Mouse (Mus musculus): ENCODE results near the gene Ptk6. TPM values are rescaled to one million over a fixed set of nuclear protein-coding genes. Genes with fewer than 3 reads are reported as not detected.

Ptk6 gene
- polyA plus RNA-seq, 1 experiment from 2014 or later, result 0.14 TPM

GRCm38 (mm10) chr2:181237251-181238014 is 34.8 kb upstream of the Ptk6 start:
- no peaks in the 10 kb centered on the region for H3K27me3 ChIP-seq
- H3K36me3 ChIP-seq (replicated peaks), result peaks cover 78% of the 10 kb centered on the region
- H3K4me2 ChIP-seq, result no peak overlapping the region
- no peak overlapping the region for H3K9ac ChIP-seq
- no peaks in the 10 kb centered on the region for H3K9me3 ChIP-seq (replicated peaks)
- H3K27ac ChIP-seq (replicated peaks), result no peak overlapping the region
- H3K4me1 ChIP-seq (replicated peaks), result peaks cover 35% of the 10 kb centered on the region
- no peak overlapping the region for H3K4me3 ChIP-seq (replicated peaks)
- WGBS (ENCODE audit: insufficient replicate concordance), result 83% methylated on average over 17 of the region's 17 CpGs
- no peak for ATAC-seq (ENCODE audit: insufficient read depth)

- H3K4me3 ChIP-seq (replicated peaks), result no peak overlapping the region
- H3K4me1 ChIP-seq (replicated peaks), result peaks cover 20% of the 10 kb centered on the region
- H3K27ac ChIP-seq (replicated peaks), result no peak overlapping the region
- no peak overlapping the region for H3K4me2 ChIP-seq
- WGBS (ENCODE audit: insufficient replicate concordance), result 74% methylated on average over 23 of the region's 23 CpGs
- H3K36me3 ChIP-seq (replicated peaks), result peaks cover 89% of the 10 kb centered on the region
- no peak overlapping the region for H3K9ac ChIP-seq
- no peak for ATAC-seq (ENCODE audit: insufficient read depth)
- H3K9me3 ChIP-seq (replicated peaks), result no peaks in the 10 kb centered on the region
- no peaks in the 10 kb centered on the region for H3K27me3 ChIP-seq
Measured at GRCm38 (mm10) chr2:181235681-181236566, 33.3 kb upstream of the Ptk6 start.

- peaks cover 91% of the 10 kb centered on the region for H3K36me3 ChIP-seq (replicated peaks)
- H3K4me3 ChIP-seq (replicated peaks), result no peak overlapping the region
- 86% methylated on average over 11 of the region's 11 CpGs for WGBS (ENCODE audit: insufficient replicate concordance)
- H3K9ac ChIP-seq, result no peak overlapping the region
- no peaks in the 10 kb centered on the region for H3K9me3 ChIP-seq (replicated peaks)
- H3K4me1 ChIP-seq (replicated peaks), result peaks cover 7% of the 10 kb centered on the region
- ATAC-seq (ENCODE audit: insufficient read depth), result no peak
- H3K27ac ChIP-seq (replicated peaks), result no peak overlapping the region
- H3K4me2 ChIP-seq, result no peak overlapping the region
- H3K27me3 ChIP-seq, result no peaks in the 10 kb centered on the region
Measured at GRCm38 (mm10) chr2:181234680-181235079, 32.1 kb upstream of the Ptk6 start.

DNA sequence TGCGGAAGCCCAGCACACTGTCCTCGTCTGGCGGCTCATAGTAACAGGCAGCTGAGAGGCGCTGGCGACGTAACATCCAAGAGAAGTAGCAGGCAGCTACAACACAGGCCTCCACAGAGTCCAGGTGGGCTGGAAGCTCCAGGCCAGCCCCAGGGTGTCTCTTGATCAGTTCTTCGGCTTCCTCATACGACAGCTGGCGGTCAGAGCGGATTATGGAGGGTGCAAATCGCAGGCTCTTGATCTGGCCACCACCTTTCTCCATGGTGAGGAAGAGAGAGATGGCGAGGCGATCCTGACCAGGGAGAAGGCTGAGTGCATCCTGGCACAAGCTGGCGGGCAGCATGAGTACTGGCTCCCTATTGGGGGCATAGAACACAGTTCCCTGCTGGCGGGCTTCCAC is 30.9 kb upstream of the Ptk6 start:
- 86% methylated on average over 15 of the region's 15 CpGs for WGBS (ENCODE audit: insufficient replicate concordance)
- H3K9ac ChIP-seq, result no peak overlapping the region
- H3K4me1 ChIP-seq (replicated peaks), result no peaks in the 10 kb centered on the region
- H3K4me2 ChIP-seq, result no peak overlapping the region
- ATAC-seq (ENCODE audit: insufficient read depth), result no peak
- no peak overlapping the region for H3K27ac ChIP-seq (replicated peaks)
- peaks cover 96% of the 10 kb centered on the region for H3K36me3 ChIP-seq (replicated peaks)
- no peaks in the 10 kb centered on the region for H3K9me3 ChIP-seq (replicated peaks)
- no peak overlapping the region for H3K4me3 ChIP-seq (replicated peaks)
- no peaks in the 10 kb centered on the region for H3K27me3 ChIP-seq

GRCm38 (mm10) chr2:181231171-181231570 is 28.6 kb upstream of the Ptk6 start:
- Histone ChIP-seq H3K27me3 (no peaks in the 10 kb centered on the region), H3K4me3 (replicated peaks) (no peak overlapping the region), H3K4me1 (replicated peaks) (no peaks in the 10 kb centered on the region), H3K9ac (no peak overlapping the region), H3K9me3 (replicated peaks) (no peaks in the 10 kb centered on the region), H3K27ac (replicated peaks) (no peak overlapping the region), H3K4me2 (no peak overlapping the region), H3K36me3 (replicated peaks) (peaks cover 93% of the 10 kb centered on the region)
- 76% methylated on average over 20 of the region's 20 CpGs for WGBS (ENCODE audit: insufficient replicate concordance)
- ATAC-seq (ENCODE audit: insufficient read depth), result no peak

GRCm38 (mm10) chr2:181228335-181228734 is 25.7 kb upstream of the Ptk6 start:
- Histone ChIP-seq H3K27me3 (no peaks in the 10 kb centered on the region), H3K27ac (replicated peaks) (no peak overlapping the region), H3K36me3 (replicated peaks) (peaks cover 65% of the 10 kb centered on the region), H3K4me1 (replicated peaks) (no peaks in the 10 kb centered on the region), H3K4me3 (replicated peaks) (no peak overlapping the region), H3K9me3 (replicated peaks) (no peaks in the 10 kb centered on the region), H3K9ac (no peak overlapping the region), H3K4me2 (no peak overlapping the region)
- ATAC-seq (ENCODE audit: insufficient read depth), result no peak
- WGBS (ENCODE audit: insufficient replicate concordance), result 47% methylated on average over 1 of the region's 1 CpGs

DNA sequence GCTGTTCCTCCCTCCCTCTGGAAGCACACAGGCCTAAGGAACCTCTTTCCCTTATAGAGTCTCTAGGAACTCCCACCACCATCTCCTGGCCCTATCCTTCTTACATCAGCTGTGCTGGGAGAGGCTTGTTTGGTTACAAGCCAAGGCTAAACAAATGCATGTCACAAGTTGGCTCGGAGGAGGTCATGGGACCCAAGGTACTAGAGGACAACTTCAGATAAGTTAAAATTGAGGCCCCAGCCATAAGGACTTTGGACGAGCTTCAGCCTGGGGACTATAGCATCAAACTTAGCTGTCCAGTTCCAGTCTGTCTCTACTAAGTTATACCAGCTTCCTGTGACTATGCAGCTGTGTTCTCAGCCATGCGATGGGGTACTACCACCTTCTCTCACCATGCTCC is 24.5 kb upstream of the Ptk6 start:
- H3K9ac ChIP-seq, result no peak overlapping the region
- no peak for ATAC-seq (ENCODE audit: insufficient read depth)
- H3K4me1 ChIP-seq (replicated peaks), result no peaks in the 10 kb centered on the region
- H3K4me3 ChIP-seq (replicated peaks), result no peak overlapping the region
- peaks cover 7% of the 10 kb centered on the region; the same call in 1 of the 2 replicates for H3K27me3 ChIP-seq
- H3K36me3 ChIP-seq (replicated peaks), result peaks cover 53% of the 10 kb centered on the region
- no peaks in the 10 kb centered on the region for H3K9me3 ChIP-seq (replicated peaks)
- no peak overlapping the region for H3K4me2 ChIP-seq
- H3K27ac ChIP-seq (replicated peaks), result no peak overlapping the region
- 69% methylated on average over 3 of the region's 3 CpGs for WGBS (ENCODE audit: insufficient replicate concordance)

DNA sequence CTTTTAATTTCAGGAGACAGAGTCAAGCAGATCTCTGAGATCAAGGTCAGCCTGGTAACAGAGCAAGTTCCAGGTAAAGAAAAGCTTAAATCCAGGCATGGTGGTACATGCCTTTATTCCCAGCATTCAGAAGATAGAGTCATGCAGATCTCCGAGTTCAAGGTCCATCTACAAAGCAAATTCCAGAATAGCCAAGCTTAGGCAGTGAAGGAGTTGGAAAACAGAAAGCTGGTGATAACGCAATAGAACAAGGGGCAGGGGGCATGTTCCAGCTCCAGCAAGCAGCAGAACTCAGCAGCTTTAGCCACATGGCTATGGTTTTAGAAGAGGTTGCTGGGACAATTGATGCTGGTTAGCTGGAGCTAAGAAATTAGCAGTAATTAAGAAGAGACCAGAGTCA is 22.4 kb upstream of the Ptk6 start:
- Histone ChIP-seq H3K27ac (replicated peaks) (no peak overlapping the region), H3K9me3 (replicated peaks) (no peaks in the 10 kb centered on the region), H3K4me2 (no peak overlapping the region), H3K27me3 (peaks cover 28% of the 10 kb centered on the region), H3K9ac (no peak overlapping the region), H3K36me3 (replicated peaks) (peaks cover 35% of the 10 kb centered on the region), H3K4me3 (replicated peaks) (no peak overlapping the region), H3K4me1 (replicated peaks) (peaks cover 7% of the 10 kb centered on the region)
- 61% methylated on average over 2 of the region's 2 CpGs for WGBS (ENCODE audit: insufficient replicate concordance)
- ATAC-seq (ENCODE audit: insufficient read depth), result no peak

DNA sequence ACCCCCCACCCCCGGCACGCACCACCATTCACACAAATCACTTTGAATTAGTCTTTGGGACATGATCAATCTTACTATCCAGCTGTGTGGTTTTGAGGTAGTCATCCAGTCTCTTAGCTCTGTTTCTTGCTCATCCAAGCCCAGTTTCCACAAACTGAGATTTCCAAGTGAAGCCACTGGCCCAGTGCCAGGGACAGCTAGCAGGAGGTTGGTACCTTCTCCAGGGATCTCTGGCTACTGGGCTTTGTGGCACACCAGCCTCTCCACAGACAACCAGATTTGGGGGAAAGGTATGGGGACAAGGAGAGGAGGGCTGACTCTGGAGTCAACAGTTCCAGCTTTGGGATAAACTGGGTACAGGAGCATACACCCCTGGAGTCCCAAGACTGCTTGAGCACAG is 17.8 kb upstream of the Ptk6 start:
- Histone ChIP-seq H3K4me1 (replicated peaks) (peaks cover 32% of the 10 kb centered on the region), H3K27me3 (peaks cover 42% of the 10 kb centered on the region), H3K9me3 (replicated peaks) (no peaks in the 10 kb centered on the region), H3K4me3 (replicated peaks) (peak overlapping the region; percentile 31; the same call in 1 of the 2 replicates), H3K27ac (replicated peaks) (no peak overlapping the region), H3K36me3 (replicated peaks) (no peaks in the 10 kb centered on the region), H3K4me2 (peak overlapping the region; percentile 54), H3K9ac (no peak overlapping the region)
- WGBS (ENCODE audit: insufficient replicate concordance), result 14% methylated on average over 2 of the region's 2 CpGs
- ATAC-seq (ENCODE audit: insufficient read depth), result no peak

- 4% methylated on average over 25 of the region's 25 CpGs for WGBS (ENCODE audit: insufficient replicate concordance)
- H3K4me2 ChIP-seq, result peak within 1 kb of the TSS; percentile 54
- no peaks in the 10 kb centered on the region for H3K36me3 ChIP-seq (replicated peaks)
- no peak within 1 kb of the TSS for H3K9ac ChIP-seq
- H3K4me3 ChIP-seq (replicated peaks), result peak within 1 kb of the TSS; percentile 31
- no peaks in the 10 kb centered on the region for H3K9me3 ChIP-seq (replicated peaks)
- no peak within 1 kb of the TSS for H3K27ac ChIP-seq (replicated peaks)
- peak; percentile 49 for ATAC-seq (ENCODE audit: insufficient read depth)
- H3K4me1 ChIP-seq (replicated peaks), result peaks cover 38% of the 10 kb centered on the region
- peaks cover 48% of the 10 kb centered on the region for H3K27me3 ChIP-seq
Measured at GRCm38 (mm10) chr2:181219538-181220216, 17.1 kb upstream of the Ptk6 start, which contains the start of gene Fndc11. Gene Fndc11, plus strand, starts transcription at chr2:181220013.

Measured in liver, embryonic 15.5 days (tissue).